Mouse (Mus musculus): ENCODE measurements around the gene Napepld. TPM values are rescaled to one million over a fixed set of nuclear protein-coding genes. Genes with fewer than 3 reads are reported as not detected.
"Not testable (repeated sequence)": the region's sequence is repeated elsewhere in the genome, so short reads cannot be mapped to it uniquely, and the experiment has no call there.

Napepld gene
- total RNA-seq, 2 experiments from 2014 or later = 21.2 to 24.5 TPM

GRCm38 (mm10) chr5:21708011-21708410, 6.8 kb upstream of the Napepld start:
- not testable (repeated sequence) for DNase-seq (ENCODE audit: extremely low spot score in 1 of 2, low spot score in 1 of 2)

DNA sequence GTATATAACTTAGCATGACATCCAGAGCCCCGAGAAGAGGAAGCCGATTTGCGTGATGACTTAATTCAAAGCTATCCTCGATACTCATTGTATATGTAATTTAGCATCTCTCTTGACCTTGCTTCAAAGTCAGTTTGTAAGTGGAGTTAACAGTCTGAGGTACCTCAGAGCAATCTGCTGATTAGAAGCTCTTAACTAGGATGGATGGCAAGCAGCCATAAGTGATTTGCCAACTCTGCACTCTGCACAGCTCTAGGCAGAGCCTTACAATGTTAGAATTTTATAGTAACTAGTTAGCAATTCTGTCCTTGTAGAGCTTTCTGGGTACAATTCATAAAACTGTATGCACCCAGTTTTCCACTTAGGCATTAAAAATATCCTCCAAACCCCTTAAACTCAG, 5.3 kb upstream of the Napepld start:
- DNase-seq (ENCODE audit: extremely low spot score in 1 of 2, low spot score in 1 of 2) = no peak

- no peak for DNase-seq (ENCODE audit: extremely low spot score in 1 of 2, low spot score in 1 of 2)
Measured at GRCm38 (mm10) chr5:21703708-21704107, 2.5 kb upstream of the Napepld start.

DNA sequence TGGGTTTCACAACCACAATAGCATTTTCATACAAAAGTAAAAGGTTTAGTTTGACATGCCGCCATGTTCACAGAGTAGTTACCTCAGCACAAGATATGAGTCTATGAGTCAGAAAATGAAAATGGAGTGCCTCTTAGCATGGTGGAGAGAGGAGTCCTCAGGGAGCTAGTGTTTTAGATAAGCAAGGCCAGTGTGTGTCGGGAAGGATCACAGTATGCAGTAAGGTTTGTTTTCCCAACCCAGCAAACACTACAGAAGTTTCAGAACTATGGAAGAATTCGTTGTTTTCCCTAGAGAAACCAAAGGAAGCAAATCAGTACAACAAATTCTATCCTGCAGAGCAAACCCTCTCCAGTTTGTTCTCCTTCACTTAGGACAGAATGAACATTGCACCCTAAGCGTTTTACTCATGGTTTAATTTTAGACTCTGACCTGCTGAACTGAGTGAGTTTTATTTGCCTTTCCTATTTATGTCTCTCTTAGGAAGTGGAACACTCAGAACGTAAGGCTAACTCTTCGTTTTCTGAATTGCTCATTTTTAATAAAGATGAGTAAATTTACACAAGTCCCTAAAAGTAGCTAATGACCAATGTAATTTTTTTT, 1.8 kb upstream of the Napepld start:
- no peak for DNase-seq (ENCODE audit: extremely low spot score in 1 of 2, low spot score in 1 of 2)

DNA sequence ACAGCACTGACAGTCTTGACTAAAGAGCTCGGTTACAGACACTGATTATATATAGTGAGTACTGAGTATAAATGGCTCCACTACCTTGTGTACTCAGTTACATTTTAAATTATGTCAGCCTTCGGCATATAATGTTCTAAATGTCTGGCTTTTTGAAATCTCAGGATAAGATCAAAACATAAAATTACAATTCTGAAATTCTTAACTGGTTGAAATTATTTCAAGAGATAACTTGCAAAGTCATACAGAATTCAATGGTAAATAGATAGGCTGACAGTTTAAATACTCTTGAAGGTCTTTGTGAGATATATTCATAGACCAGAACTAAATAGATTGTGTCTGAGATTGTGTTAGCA, 791 bp upstream of the Napepld start:
- no peak for DNase-seq (ENCODE audit: extremely low spot score in 1 of 2, low spot score in 1 of 2)

- no peak for DNase-seq (ENCODE audit: extremely low spot score in 1 of 2, low spot score in 1 of 2)
Measured at GRCm38 (mm10) chr5:21700934-21701333, 262 bp downstream of the Napepld start.

DNA sequence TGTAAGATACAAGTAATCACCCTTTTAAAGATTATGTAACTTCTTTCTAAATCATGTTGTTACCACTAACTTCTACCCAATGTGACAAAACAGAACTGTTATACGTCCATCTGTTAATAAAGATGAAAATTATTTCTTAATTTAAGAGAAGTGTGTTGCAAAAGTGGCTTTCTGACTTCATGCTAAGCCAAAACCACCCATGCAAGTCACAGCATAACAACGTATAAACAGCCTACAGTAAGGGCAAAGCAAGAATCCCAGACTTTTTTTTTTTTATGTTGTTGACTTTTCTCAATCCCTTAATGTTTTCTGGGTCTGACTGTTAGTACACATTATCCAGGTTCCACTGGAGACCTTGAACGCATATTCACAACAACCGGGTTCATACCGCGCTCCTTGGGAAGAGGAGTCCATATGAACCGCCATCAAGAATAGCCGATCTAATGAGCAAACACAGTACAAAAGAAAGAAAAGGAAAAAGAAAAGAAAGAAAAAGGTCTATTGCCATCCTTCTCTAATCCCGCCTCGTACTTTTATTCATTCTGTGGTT, 849 bp downstream of the Napepld start:
- DNase-seq (ENCODE audit: extremely low spot score in 1 of 2, low spot score in 1 of 2) = no peak

DNA sequence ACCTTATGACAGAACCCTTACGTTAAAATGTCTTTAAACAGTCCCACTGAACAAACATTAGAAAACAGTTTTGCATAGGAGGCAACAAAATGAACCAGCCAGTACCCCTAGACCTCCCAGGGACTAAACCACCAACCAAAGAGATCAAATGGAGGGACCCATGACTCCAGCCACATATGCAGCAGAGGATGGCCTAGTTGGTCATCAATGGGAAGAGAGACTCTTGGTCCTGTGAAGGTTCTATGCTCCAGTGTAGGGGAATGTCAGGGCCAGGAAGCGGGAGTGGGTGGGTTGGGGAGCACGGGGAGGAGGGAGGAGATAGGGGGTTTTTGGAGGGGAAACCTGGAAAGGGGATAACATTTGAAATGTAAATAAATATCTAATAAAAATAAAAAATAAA, 1.6 kb downstream of the Napepld start:
- DNase-seq (ENCODE audit: extremely low spot score in 1 of 2, low spot score in 1 of 2) = not testable (repeated sequence)

GRCm38 (mm10) chr5:21694854-21695490, 6.2 kb downstream of the Napepld start:
- no peak for DNase-seq (ENCODE audit: extremely low spot score in 1 of 2, low spot score in 1 of 2)

GRCm38 (mm10) chr5:21693372-21693870, 7.8 kb downstream of the Napepld start:
- DNase-seq (ENCODE audit: extremely low spot score in 1 of 2, low spot score in 1 of 2) = no peak

- DNase-seq (ENCODE audit: extremely low spot score in 1 of 2, low spot score in 1 of 2) = no peak
Measured at GRCm38 (mm10) chr5:21692230-21692629, 9.0 kb downstream of the Napepld start.

GRCm38 (mm10) chr5:21687042-21687441, 14.2 kb downstream of the Napepld start:
- DNase-seq (ENCODE audit: extremely low spot score in 1 of 2, low spot score in 1 of 2) = peak in 1 of 2 experiments; percentile 30

DNA sequence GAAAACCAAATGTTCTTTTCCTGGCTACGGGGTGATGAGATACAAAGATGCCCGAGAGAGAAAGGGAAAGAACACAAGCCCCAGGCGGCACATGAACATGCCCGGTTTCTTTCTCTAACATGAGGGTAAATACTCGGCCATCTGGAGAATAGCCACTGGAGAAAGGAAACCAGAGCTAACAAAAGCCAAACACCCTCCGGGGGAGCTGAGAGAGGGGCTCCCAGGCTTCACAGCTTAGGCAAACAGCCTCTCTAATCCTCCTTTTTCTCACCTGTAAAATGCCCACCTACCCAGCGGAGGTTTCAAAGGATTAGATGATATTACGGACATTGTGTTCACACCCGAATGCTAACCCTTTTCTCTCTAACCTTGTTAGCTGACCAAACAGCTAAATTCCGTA, 16.2 kb downstream of the Napepld start:
- no peak for DNase-seq (ENCODE audit: extremely low spot score in 1 of 2, low spot score in 1 of 2)

DNA sequence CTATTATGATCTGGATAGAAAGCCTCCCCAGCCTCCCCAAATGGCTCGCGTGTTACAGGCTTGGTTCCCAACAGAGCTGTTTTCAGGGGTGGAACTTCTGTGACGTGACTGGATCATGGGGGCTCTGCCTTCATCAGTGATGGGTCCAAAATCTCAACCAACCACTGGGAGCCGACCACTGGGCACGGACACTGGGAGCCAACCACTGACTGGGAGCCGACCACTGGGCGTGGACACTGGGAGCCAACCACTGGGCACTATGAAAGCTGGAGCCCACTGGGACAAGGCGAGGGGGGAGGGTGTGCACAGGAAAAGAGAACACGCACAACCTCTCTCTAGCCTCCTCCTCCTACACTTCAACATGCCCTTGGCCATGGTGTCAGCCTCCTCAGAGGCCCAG, 17.4 kb downstream of the Napepld start:
- no peak for DNase-seq (ENCODE audit: extremely low spot score in 1 of 2, low spot score in 1 of 2)

DNA sequence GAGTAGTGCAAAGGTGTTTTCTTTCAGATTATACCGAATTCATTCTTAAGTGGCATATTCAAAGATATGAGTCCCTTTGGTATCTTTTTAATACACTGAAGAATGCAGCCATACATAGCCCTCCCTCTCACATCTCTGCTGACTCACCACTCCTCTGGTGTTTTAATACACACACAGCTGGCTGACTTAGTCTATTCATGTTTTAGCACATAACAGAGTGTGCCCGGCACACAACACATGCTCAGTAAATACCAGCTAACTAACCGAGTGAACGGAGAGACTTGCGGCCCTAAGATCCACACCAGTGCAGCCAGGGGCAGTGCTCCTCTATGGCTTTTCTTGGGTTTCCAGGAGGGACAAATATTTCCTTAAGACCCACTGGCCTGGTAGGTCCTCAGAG, 20.3 kb downstream of the Napepld start:
- no peak for DNase-seq (ENCODE audit: extremely low spot score in 1 of 2, low spot score in 1 of 2)

- no peak for DNase-seq (ENCODE audit: extremely low spot score in 1 of 2, low spot score in 1 of 2)
Measured at GRCm38 (mm10) chr5:21680029-21680428, 21.2 kb downstream of the Napepld start.

GRCm38 (mm10) chr5:21678363-21678762, 22.8 kb downstream of the Napepld start:
- no peak for DNase-seq (ENCODE audit: extremely low spot score in 1 of 2, low spot score in 1 of 2)

- no peak for DNase-seq (ENCODE audit: extremely low spot score in 1 of 2, low spot score in 1 of 2)
Measured at GRCm38 (mm10) chr5:21677939-21678338, 23.3 kb downstream of the Napepld start.

DNA sequence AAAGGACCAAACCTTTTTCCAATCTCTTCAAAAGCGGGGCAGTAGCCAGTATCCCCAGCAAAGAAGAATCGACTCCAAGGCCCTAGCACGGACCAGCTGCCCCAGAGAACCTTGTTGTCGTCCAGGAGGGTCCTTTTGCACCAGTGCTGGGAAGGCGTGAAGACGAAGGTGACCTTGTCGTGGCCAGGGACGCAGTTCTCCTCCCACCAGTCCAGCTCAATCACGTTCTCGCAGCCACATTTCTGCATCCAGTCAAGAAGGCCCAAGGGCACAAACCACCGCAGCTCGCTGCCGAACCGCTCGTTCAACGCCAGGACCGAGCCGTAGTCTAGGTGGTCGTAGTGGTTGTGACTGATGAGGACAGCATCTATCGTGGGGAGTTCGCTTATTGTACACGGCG, 25.7 kb downstream of the Napepld start:
- DNase-seq (ENCODE audit: extremely low spot score in 1 of 2, low spot score in 1 of 2) = no peak

DNA sequence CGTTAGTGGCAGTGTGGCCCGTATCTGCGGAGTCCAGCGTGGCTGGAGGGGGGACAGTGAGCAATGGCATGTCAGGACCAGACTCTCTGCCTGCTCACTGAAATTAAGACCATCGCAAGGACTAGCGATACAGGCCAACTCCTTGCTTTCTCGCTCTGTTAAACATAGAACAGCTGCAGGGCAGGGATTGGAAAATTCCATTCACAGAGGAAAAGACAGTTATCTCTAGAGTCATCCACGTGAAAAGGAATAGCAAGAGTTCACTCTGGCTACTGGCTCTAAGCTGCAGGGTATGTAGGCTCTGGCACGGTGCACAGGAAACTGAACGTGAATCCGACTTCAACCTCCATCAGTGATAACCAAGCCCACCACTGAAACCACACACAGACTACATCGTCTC, 26.2 kb downstream of the Napepld start:
- DNase-seq (ENCODE audit: extremely low spot score in 1 of 2, low spot score in 1 of 2) = no peak

DNA sequence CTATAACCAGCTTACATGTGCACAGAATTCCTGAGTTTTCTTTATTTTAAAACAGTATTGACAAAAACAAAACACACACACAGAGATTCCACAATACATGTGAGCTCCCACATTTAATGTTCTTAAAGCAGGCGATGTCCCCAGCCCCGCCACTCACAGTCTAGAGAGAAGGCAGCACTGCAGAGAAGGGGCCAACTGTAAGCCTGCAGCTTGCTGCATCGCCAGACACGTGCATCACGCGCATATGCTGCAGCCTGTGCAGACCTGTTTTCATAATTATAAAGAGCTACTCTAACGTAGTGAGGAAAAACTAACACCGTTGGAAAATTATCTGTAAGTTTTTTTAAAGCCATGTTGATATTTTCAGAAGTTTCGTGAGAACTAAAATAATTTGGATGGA, 27.5 kb downstream of the Napepld start:
- no peak for DNase-seq (ENCODE audit: extremely low spot score in 1 of 2, low spot score in 1 of 2)

Data from layer of hippocampus, postnatal 25 days (tissue).